Mouse (Mus musculus) kidney, embryonic 15.5 days (tissue): ENCODE results near the gene Gm9745. TPM values are rescaled to one million over a fixed set of nuclear protein-coding genes. Genes with fewer than 3 reads are reported as not detected.
"Not testable (repeated sequence)": the region's sequence is repeated elsewhere in the genome, so short reads cannot be mapped to it uniquely, and the experiment has no call there.

ENCODE experiments used
- ATAC-seq: fragments of 200-750 bp; cut with Nextera tagmentation; replicated peaks from 2 replicates; pipeline ENCODE4 v1.8.0; 2017; ENCODE audit warnings: moderate TSS enrichment; ENCODE audit not compliant: low FRiP score
- H3K27ac ChIP-seq: fragments of 300-500 bp; sonication (generic); 2 replicates; pipeline ENCODE4 v1.5.1; 2015; ENCODE audit warnings: mild to moderate bottlenecking, inconsistent platforms
- H3K27me3 ChIP-seq: fragments of 300-500 bp; sonication (generic); 2 replicates; pipeline ENCODE4 v1.6.1; 2015; ENCODE audit warnings: inconsistent platforms
- H3K36me3 ChIP-seq: fragments of 300-500 bp; sonication (generic); 2 replicates; pipeline ENCODE4 v1.6.1; 2015; ENCODE audit warnings: inconsistent platforms
- H3K4me1 ChIP-seq: fragments of 300-500 bp; sonication (generic); 2 replicates; pipeline ENCODE4 v1.6.1; 2015; ENCODE audit warnings: inconsistent platforms
- H3K4me2 ChIP-seq: fragments of 300-500 bp; sonication (generic); 2 replicates; pipeline ENCODE4 v1.6.1; 2015; ENCODE audit warnings: moderate library complexity, mild to moderate bottlenecking, inconsistent platforms
- H3K4me3 ChIP-seq: fragments of 300-500 bp; sonication (generic); replicated peaks from 2 replicates; pipeline ENCODE4 v1.5.1; 2015; ENCODE audit warnings: mild to moderate bottlenecking, inconsistent platforms
- H3K9ac ChIP-seq: fragments of 300-500 bp; sonication (generic); 2 replicates; pipeline ENCODE4 v1.6.1; 2015; ENCODE audit warnings: mild to moderate bottlenecking, inconsistent platforms
- H3K9me3 ChIP-seq: fragments of 300-500 bp; sonication (generic); replicated peaks from 2 replicates; pipeline ENCODE4 v1.6.1; 2016; ENCODE audit warnings: inconsistent platforms
- WGBS: fragments of 180-500 bp; shearing (Covaris S2); methylation state at CpG from one replicate; pipeline ENCODE4 v1.1.7; 2015; ENCODE audit warnings: mixed read lengths; 5-methylcytosine and 5-hydroxymethylcytosine counted together
- polyA plus RNA-seq: library from polyadenylated mRNA; unstranded; fragments of >200 nt; fragmentation: Nextera tagmentation; extraction: Ambion mirVana; gene quantifications from 2 replicates; pipeline ENCODE4 v1.2.1, GENCODE M21; 2015

The Gm9745 gene
- polyA plus RNA-seq, 1 experiment from 2014 or later = not detected

- not testable (repeated sequence) for H3K9me3 ChIP-seq, H3K4me1 ChIP-seq, ATAC-seq, H3K9ac ChIP-seq, H3K4me2 ChIP-seq, H3K36me3 ChIP-seq, H3K27me3 ChIP-seq, H3K27ac ChIP-seq, H3K4me3 ChIP-seq
- 40% methylated on average over 1 of the region's 5 CpGs for WGBS
Observed at GRCm38 (mm10) chr13:8959058-8959457, 11.0 kb upstream of the Gm9745 start.

- H3K9ac ChIP-seq, H3K9me3 ChIP-seq, H3K4me3 ChIP-seq, H3K36me3 ChIP-seq, H3K27ac ChIP-seq, H3K4me2 ChIP-seq, H3K27me3 ChIP-seq, H3K4me1 ChIP-seq: not testable (repeated sequence)
- WGBS = no CpG with 5 or more reads among the region's 5 CpGs
- ATAC-seq = 0 out of 2 replicates have a peak, but pooled peaks have one; percentile 22
Observed at GRCm38 (mm10) chr13:8956873-8957272, 8.8 kb upstream of the Gm9745 start.

GRCm38 (mm10) chr13:8955127-8955526, 7.1 kb upstream of the Gm9745 start:
- not testable (repeated sequence) for H3K27ac ChIP-seq, H3K27me3 ChIP-seq, H3K4me2 ChIP-seq, H3K9ac ChIP-seq, H3K4me1 ChIP-seq, H3K36me3 ChIP-seq, ATAC-seq, H3K4me3 ChIP-seq, H3K9me3 ChIP-seq
- 78% methylated on average over 2 of the region's 2 CpGs for WGBS

- not testable (repeated sequence) for H3K4me3 ChIP-seq, H3K4me2 ChIP-seq, H3K9me3 ChIP-seq, H3K27me3 ChIP-seq, ATAC-seq, H3K36me3 ChIP-seq, H3K9ac ChIP-seq, H3K4me1 ChIP-seq, H3K27ac ChIP-seq
Observed at GRCm38 (mm10) chr13:8952563-8952962, 4.5 kb upstream of the Gm9745 start, which contains the start of gene Idi2. TSS of gene Idi2 (plus strand) at chr13:8952863.

GRCm38 (mm10) chr13:8943828-8944227, 4.2 kb downstream of the Gm9745 start:
- no CpG with 5 or more reads among the region's 5 CpGs for WGBS
- not testable (repeated sequence) for H3K27me3 ChIP-seq, H3K4me3 ChIP-seq, H3K36me3 ChIP-seq, H3K4me2 ChIP-seq, H3K9me3 ChIP-seq, H3K4me1 ChIP-seq, H3K9ac ChIP-seq, H3K27ac ChIP-seq, ATAC-seq

GRCm38 (mm10) chr13:8941701-8942100, 6.3 kb downstream of the Gm9745 start:
- 8% methylated on average over 1 of the region's 5 CpGs for WGBS
- H3K4me3 ChIP-seq, H3K4me2 ChIP-seq, H3K9me3 ChIP-seq, H3K4me1 ChIP-seq, H3K27me3 ChIP-seq, H3K27ac ChIP-seq, ATAC-seq, H3K9ac ChIP-seq, H3K36me3 ChIP-seq: not testable (repeated sequence)

- not testable (repeated sequence) for H3K4me3 ChIP-seq, H3K4me1 ChIP-seq, H3K27ac ChIP-seq, ATAC-seq, H3K9ac ChIP-seq, H3K4me2 ChIP-seq, H3K9me3 ChIP-seq, H3K36me3 ChIP-seq, H3K27me3 ChIP-seq
- 91% methylated on average over 4 of the region's 4 CpGs for WGBS
Observed at GRCm38 (mm10) chr13:8941110-8941509, 6.9 kb downstream of the Gm9745 start.

- H3K9ac ChIP-seq, H3K27ac ChIP-seq, H3K4me3 ChIP-seq, ATAC-seq, H3K27me3 ChIP-seq, H3K36me3 ChIP-seq, H3K9me3 ChIP-seq, H3K4me2 ChIP-seq, H3K4me1 ChIP-seq: not testable (repeated sequence)
- WGBS = 74% methylated on average over 6 of the region's 6 CpGs
Observed at GRCm38 (mm10) chr13:8937611-8938140, 10.4 kb downstream of the Gm9745 start.

GRCm38 (mm10) chr13:8933499-8933898, 14.5 kb downstream of the Gm9745 start:
- no peak overlapping the region for H3K4me3 ChIP-seq
- no peaks in the 10 kb centered on the region for H3K4me1 ChIP-seq
- no peak overlapping the region for H3K4me2 ChIP-seq
- H3K9ac ChIP-seq = no peak overlapping the region
- H3K9me3 ChIP-seq = no peaks in the 10 kb centered on the region
- no peaks in the 10 kb centered on the region for H3K27me3 ChIP-seq
- no peaks in the 10 kb centered on the region for H3K36me3 ChIP-seq
- ATAC-seq = no peak
- WGBS = 63% methylated on average over 2 of the region's 2 CpGs
- H3K27ac ChIP-seq = no peak overlapping the region

GRCm38 (mm10) chr13:8913890-8914289, 34.1 kb downstream of the Gm9745 start:
- not testable (repeated sequence) for H3K4me1 ChIP-seq, H3K27me3 ChIP-seq, ATAC-seq, H3K9ac ChIP-seq, H3K27ac ChIP-seq, H3K9me3 ChIP-seq, H3K36me3 ChIP-seq, H3K4me2 ChIP-seq, H3K4me3 ChIP-seq
- 91% methylated on average over 8 of the region's 8 CpGs for WGBS

- ATAC-seq, H3K27ac ChIP-seq, H3K4me1 ChIP-seq, H3K36me3 ChIP-seq, H3K27me3 ChIP-seq, H3K9ac ChIP-seq, H3K4me2 ChIP-seq, H3K4me3 ChIP-seq: not testable (repeated sequence)
- 81% methylated on average over 2 of the region's 2 CpGs for WGBS
- H3K9me3 ChIP-seq = peaks cover 12% of the 10 kb centered on the region
Observed at GRCm38 (mm10) chr13:8905986-8906385, 42.0 kb downstream of the Gm9745 start.
